Mouse (Mus musculus): ENCODE data around the gene Tomm20. TPM values are rescaled to one million over a fixed set of nuclear protein-coding genes. Genes with fewer than 3 reads are reported as not detected.

Tomm20 gene
- polyA plus RNA-seq, 1 experiment: 71.1 TPM

GRCm38 (mm10) chr8:126961516-126961915 is 15.9 kb upstream of the Tomm20 start:
- DNase-seq (ENCODE audit: low read depth): no peak

- no peak for DNase-seq (ENCODE audit: low read depth)
Observed at GRCm38 (mm10) chr8:126951900-126952636, 6.4 kb upstream of the Tomm20 start.

GRCm38 (mm10) chr8:126949527-126949926 is 3.9 kb upstream of the Tomm20 start:
- no peak for DNase-seq (ENCODE audit: low read depth)

GRCm38 (mm10) chr8:126946444-126946843 is 800 bp upstream of the Tomm20 start:
- DNase-seq (ENCODE audit: low read depth): no peak

- DNase-seq (ENCODE audit: low read depth): no peak
Observed at GRCm38 (mm10) chr8:126944781-126945691, 608 bp downstream of the Tomm20 start.

- DNase-seq (ENCODE audit: low read depth): no peak
Observed at GRCm38 (mm10) chr8:126943565-126943964, 2.1 kb downstream of the Tomm20 start.

- no peak for DNase-seq (ENCODE audit: low read depth)
Observed at GRCm38 (mm10) chr8:126937337-126937736, 8.3 kb downstream of the Tomm20 start.

GRCm38 (mm10) chr8:126935932-126936331 is 9.7 kb downstream of the Tomm20 start:
- DNase-seq (ENCODE audit: low read depth): no peak

GRCm38 (mm10) chr8:126935387-126935786 is 10.3 kb downstream of the Tomm20 start:
- DNase-seq (ENCODE audit: low read depth): no peak

GRCm38 (mm10) chr8:126932656-126933055 is 13.0 kb downstream of the Tomm20 start:
- DNase-seq (ENCODE audit: low read depth): no peak

GRCm38 (mm10) chr8:126932249-126932648 is 13.4 kb downstream of the Tomm20 start:
- no peak for DNase-seq (ENCODE audit: low read depth)

GRCm38 (mm10) chr8:126931720-126932119 is 13.9 kb downstream of the Tomm20 start:
- DNase-seq (ENCODE audit: low read depth): no peak

- DNase-seq (ENCODE audit: low read depth): no peak
Observed at GRCm38 (mm10) chr8:126929607-126930161, 16.0 kb downstream of the Tomm20 start.

GRCm38 (mm10) chr8:126928755-126929505 is 16.7 kb downstream of the Tomm20 start:
- no peak for DNase-seq (ENCODE audit: low read depth)

GRCm38 (mm10) chr8:126928028-126928427 is 17.6 kb downstream of the Tomm20 start:
- DNase-seq (ENCODE audit: low read depth): no peak

GRCm38 (mm10) chr8:126927058-126927457 is 18.6 kb downstream of the Tomm20 start:
- DNase-seq (ENCODE audit: low read depth): no peak

GRCm38 (mm10) chr8:126922981-126923380 is 22.7 kb downstream of the Tomm20 start:
- DNase-seq (ENCODE audit: low read depth): no peak

GRCm38 (mm10) chr8:126921432-126921831 is 24.2 kb downstream of the Tomm20 start:
- no peak for DNase-seq (ENCODE audit: low read depth)

- no peak for DNase-seq (ENCODE audit: low read depth)
Observed at GRCm38 (mm10) chr8:126920845-126921244, 24.8 kb downstream of the Tomm20 start.

GRCm38 (mm10) chr8:126920386-126920785 is 25.3 kb downstream of the Tomm20 start:
- no peak for DNase-seq (ENCODE audit: low read depth)

GRCm38 (mm10) chr8:126919703-126920102 is 25.9 kb downstream of the Tomm20 start:
- DNase-seq (ENCODE audit: low read depth): no peak

- DNase-seq (ENCODE audit: low read depth): no peak
Observed at GRCm38 (mm10) chr8:126919255-126919654, 26.4 kb downstream of the Tomm20 start.
